Mouse (Mus musculus) adrenal gland, postnatal 25 days (tissue): Measurements from ENCODE around the gene Prcp. TPM values are rescaled to one million over a fixed set of nuclear protein-coding genes. Genes with fewer than 3 reads are reported as not detected.

Experiments
- DNase-seq: peaks from one replicate; pipeline ENCODE4 v3.0.0; 2021; ENCODE audit warnings: mixed read lengths
- long read RNA-seq: library from polyadenylated mRNA; stranded (forward); transcript quantifications from one replicate; pipeline ENCODE4 v2.0.0, GENCODE M21; 2021
- total RNA-seq: library from RNA; stranded (reverse); gene quantifications from 2 replicates; pipeline ENCODE4 v1.2.3, GENCODE M21; 2021

The Prcp gene
- total RNA-seq = 10.6 and 11.1 TPM in 2 replicates
- long read RNA-seq, partial matches to known transcripts = 2 of 6 reads
- long read RNA-seq, other reads (novel, unspliced or antisense) = 2 of 6 reads

DNA sequence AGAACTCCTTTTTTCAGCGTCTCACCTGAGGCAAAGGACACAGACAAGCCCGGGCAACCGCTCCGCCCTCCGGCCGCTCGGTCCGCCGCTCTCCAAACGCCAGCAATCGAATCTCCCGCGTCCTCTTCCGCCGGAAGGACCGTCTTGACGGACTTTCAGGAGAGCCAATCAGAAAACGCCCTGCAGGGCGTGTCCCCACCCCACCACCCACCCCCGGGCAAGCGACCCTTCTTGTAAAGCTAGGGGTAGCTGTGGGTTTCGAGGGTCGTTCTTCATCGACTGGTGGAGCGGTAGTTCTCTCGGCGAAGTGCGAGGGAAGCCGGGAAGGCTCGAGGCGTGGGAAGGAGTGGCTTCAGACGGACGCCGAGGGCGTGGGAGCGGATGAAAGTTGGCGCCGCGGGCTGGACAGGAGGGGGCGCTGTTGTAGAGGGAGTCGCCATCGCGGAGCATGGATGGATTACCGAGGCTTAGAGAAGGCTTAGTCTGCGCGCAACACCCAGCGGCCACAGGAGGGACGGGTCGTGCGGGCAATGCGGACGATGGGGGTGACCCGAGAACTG lies at the start of gene Prcp, which contains the start of gene Ddias:
Gene Prcp (plus strand): TSS at position 355 of the 560 bp plus-strand sequence.
Gene Ddias (minus strand): TSS at position 132 of the 560 bp plus-strand sequence.
- peak; percentile 93 for DNase-seq

DNA sequence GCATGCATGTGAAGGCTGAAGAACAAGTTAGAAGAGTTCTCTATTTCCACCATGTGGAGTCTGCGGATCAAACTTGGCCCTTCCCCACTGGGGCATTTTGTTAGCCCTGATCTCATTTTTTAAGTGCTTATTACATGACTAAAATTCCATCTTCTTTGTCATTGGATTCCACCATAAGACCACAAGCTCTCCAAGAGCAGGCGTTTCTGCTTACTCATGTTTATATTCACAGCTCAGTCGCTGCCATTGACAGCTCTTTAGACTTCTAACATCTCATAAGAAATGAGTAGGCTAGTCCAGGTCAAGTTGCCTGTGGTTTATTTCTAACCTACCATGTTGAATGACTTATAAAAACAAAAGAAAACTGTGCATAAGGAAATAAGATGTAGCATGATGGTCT lies 48.0 kb upstream of the Prcp start:
- DNase-seq = no peak

DNA sequence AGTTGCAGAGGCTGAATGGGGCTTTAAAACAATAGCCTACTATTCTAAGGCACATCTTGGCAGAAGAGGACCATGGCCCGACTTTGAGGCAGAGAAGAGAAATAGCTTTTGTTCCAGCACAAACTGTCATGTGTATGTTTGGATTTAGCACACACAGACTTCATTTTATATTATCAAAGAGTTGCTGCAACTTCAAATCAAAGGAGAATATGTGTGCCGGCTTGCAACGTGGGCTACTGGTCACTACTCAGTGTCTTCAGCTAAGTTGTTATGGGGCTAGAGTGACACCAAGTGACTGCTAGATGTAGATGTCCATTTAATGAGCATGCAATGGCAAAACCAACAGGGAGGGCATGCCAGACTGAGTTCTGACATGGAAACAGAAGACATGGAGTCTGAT lies 46.3 kb upstream of the Prcp start:
- DNase-seq = no peak

DNA sequence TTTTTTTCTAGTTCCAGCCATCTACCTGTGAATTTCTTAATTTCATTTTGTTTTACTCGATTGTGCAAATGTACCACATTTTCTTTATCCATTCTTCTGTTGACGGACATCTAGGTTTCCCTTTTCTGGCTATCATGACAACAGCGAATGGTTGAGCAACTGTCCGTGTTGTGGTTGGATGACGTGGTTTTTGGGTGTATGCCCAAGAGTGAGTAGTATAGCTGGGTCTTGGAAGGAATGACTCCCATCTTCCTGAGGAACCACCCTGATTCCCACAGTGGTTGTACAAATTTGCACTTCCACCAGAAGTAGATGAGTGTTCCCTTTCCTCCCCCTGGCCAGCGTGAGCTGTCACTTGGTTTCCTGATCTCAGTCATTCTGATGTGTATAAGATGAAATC lies 41.9 kb upstream of the Prcp start:
- no peak for DNase-seq

DNA sequence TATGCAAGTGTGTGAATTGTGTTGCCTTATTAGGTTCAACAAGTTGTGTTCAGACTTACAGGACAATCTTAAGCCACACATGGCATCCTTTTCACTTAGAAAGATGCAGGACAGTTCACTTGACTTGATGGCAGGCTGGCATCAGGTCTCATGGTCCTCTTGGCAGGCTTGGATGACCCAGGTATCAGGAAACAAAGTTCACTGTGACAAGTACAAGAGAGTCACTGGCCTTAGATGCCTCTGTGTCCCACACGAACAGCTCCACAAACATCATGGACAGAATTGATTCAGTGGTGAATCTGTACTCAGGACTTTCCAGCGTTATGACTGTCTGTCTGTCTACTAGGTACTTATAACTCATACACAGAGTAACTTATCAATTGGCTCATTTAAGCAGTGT lies 39.9 kb upstream of the Prcp start:
- DNase-seq = no peak

DNA sequence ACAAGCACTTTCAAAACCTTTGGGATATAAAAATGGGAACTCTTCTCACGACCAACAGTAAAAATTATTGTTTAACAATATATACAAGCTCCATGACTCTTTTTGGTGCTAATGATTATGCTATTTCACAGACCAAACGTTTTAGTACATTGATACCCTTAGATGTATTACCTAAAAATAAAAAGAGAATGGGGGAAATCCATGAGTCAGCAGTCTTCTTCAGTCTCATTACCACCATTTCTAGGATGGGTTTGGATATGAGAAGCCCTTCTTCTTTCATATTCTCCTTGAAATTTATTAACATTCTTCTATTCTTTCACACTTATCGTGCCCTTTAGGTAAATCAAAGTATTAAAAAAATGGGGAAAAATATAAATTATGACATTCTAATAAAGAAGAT lies 37.8 kb upstream of the Prcp start:
- DNase-seq = no peak

DNA sequence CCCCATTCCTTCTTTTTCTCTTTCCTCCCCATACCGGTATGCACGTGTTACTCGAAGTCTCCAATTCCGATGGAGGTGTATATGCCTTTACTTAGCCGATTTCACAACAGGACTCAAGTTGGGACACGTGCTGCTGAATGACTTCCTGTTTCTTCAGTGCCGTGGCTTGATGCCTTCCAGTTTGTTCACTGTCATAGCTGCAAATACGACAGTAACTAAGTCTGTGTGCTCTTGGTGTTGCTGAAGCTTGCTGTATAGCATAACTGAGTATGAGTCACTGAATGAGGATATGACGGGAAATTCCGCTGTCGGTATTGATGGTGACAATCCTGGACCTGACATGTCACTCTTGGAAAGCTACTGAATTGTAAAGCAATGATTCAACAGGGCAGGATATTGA lies 37.0 kb upstream of the Prcp start:
- no peak for DNase-seq

DNA sequence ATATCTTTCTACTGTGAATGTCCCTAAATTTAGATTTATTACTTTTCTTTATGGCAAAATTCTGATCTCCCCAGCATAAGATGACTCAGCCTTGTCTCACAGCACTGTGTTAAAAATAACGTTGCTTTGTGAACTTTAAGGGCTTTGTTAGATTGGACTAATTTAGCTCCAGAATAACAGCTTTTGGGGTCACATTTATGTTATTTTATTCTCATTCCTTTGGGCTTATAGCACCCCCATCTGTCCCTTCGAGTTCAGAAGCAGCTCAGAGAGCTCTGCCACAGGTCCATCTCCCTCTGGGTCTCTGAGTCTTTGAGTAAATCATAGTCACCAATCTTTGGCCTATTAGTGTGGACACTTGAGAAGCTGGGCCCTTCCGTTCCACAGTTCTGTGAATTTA lies 36.4 kb upstream of the Prcp start:
- no peak for DNase-seq

DNA sequence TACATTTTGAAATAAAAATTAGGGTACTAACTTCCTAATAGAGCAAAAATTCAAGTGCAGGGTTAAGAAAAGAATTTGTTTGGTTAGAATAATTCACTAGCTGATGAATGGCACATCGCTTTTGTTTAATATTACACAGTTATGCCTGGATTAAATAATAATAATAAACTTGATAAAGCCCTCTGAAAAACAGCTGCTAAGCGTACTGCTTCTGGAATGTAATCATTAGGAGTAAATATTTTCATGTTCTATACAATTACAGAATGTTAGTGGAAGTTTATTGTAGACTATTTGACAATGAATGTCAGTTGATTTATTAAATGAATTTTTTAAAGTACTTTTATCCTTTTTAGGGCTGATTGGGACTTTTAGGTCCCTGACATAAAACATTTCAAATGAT lies 32.0 kb upstream of the Prcp start:
- DNase-seq = no peak

DNA sequence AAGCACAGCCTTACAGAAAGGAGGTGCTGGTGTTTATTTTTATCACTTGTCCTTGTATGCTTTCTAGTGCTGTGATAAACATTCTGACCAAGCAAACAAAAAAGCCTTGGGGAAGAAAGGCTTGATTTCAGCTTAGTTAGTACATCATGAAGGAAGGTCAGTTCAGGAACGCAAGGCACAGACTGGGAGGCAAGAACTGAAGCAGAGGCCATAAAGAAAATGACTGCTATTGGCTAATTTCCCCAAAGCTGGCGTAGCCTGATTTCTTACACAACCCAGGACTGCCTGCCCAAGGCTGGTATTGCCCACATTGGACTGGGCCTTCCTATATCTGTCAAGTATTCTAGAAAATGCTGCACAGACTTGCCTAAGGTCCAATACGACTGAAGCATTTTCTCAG lies 26.0 kb upstream of the Prcp start:
- DNase-seq = no peak

DNA sequence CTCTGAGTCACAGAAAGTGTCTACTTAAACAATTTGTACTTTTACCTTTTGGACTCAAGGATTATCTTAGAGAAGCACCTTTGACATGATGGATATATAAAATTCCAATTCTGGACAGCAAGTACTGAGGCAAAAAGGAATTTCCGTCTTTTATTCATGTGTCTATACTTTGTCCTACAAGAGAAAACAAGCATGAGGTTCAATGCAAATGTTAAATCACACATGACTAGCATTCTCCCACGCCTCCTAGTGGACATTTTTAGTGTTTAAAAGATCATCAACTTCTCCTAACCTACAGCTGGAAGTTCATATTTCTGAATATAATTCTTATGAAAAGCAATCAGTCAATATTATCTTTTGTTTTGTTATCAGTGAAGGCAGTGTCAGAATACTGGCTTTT lies 7.7 kb upstream of the Prcp start:
- no peak for DNase-seq

DNA sequence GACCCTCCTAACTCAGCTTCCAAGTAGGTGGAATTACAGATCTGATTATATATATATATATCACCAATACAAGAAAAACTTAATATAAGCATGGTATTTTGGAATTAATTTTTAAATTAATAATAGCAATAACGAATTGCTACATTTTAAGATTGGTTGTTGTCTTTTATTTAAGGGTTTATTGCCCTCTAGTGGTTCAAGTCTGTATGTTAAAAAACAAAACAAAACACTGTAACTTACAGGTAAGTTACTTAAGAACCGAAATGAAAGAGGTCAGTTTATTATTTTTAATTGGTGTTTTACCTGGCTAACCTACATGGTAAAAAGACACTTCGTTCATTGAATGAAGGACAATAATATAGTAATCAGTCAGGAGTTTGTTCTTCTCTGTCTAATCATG lies 4.1 kb upstream of the Prcp start:
- DNase-seq = no peak

DNA sequence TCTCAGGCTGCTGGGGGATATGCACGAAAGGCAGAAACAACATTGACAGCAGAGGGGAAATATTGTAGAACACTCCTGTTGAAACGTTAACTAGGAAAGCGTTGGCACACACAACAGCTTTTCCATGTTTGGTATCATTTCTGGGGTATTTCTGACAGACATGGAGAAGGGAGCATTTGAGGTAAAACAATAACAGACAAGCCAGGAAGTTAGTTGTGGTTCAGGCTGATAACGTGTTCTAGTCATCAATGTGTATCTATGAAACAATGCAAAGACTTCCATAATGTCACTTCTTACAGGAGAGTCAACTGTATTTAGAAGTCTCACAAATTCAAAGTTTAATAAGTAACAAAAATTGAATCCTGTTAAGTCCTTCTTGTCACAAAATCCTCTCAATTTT lies 2.7 kb upstream of the Prcp start:
- DNase-seq = no peak

DNA sequence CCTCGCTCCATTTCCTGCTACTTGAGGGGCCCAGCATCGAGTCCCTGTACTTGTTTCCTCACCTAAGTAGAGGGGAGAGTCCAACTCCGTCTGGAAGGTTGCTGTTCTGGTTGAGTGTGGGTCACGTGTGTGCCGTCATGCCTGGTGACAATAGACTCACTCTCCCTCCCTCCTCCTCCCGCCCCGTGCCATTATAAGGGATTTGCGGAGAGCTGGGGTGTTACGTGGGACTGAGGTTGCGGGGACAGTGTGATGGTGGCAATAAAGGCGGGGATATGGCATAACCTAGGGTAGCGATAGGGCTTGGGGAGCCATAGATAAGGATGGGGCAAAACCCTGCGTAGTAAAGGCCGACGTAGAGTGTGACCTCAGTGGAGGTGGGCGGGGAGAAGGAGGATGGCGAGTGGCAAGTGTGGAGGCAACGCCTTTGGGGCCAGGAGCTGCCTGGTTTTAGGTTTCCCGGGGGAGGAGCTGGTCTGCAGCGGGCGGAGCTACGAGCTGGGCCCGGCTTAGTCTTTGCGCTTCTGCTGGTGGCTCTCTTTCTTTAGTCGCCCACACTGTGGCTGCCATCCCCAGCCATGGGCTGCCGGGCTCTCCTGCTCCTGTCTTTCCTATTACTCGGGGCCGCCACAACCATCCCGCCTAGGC lies 615 bp downstream of the Prcp start:
- peak; percentile 79 for DNase-seq

DNA sequence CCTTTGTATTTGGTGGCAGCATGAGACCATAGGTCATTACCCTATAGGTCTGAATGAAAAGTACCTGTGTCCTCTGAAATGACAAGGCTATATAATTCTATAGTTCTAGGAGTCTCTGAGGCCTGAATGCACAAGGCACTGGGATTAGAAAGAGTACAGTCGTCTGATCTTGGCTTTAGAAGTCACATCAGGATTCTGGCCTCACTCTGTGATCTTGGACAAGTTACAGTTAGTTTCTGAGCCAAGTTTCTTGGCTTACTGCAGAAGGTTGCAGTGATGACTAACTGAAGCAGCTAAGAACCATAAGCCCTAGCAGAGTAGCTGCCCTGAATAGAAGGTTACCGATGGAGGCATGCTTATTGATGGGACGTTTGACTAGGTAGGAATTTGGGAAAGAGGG lies 1.8 kb downstream of the Prcp start:
- DNase-seq = no peak

DNA sequence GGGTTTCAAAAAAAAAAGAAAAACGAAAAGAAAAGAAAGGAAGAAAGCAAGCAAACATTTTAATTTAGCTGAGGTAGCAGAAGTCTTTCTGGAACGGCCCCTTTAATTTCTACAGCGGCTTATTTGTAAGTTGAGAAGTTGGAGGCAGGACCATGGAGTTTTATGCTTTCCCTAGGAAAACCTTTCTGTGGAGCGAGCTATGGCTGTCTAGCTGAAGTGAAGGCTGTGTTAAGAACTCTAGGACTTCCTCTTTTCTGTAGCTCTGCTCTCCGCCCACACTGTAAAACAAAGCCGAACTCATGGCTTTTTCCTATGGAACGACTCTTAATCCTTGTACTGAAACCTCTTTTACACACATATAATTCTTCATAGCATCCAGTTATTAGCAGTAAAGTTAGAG lies 2.3 kb downstream of the Prcp start:
- DNase-seq = no peak

DNA sequence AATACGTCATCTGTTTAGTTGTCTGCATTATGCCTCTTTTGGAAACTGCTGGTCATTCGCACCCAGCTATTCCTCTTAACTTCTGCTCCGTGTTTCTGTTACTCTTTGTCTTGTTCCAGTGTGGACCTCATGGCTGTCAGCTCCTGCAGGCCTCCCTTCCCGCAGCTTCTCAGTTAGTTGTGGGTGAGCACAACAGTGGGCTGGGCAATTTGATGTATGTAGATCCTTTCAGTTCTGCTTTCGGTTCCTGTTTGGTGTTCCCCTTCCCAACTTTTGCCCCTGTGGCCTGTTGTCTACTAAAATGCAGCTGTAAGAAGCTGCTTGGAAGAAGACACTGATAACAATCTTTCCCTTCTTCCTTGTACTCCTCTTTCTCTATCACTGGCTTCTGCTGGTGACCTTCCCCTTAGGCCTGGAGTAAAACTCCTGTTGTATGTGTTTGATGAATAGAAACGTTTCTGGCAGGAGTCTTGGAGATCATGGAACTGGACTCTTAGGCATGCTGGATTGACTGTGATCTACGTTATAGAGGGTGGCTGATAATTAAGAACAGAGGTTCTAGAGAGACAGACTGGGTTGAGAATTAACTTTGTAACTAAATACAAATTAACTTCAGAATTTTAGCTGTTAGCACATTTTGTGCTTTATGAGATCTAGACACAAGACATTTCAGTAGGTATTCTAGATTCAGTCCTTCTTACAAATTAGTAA lies 4.5 kb downstream of the Prcp start:
- DNase-seq = no peak

DNA sequence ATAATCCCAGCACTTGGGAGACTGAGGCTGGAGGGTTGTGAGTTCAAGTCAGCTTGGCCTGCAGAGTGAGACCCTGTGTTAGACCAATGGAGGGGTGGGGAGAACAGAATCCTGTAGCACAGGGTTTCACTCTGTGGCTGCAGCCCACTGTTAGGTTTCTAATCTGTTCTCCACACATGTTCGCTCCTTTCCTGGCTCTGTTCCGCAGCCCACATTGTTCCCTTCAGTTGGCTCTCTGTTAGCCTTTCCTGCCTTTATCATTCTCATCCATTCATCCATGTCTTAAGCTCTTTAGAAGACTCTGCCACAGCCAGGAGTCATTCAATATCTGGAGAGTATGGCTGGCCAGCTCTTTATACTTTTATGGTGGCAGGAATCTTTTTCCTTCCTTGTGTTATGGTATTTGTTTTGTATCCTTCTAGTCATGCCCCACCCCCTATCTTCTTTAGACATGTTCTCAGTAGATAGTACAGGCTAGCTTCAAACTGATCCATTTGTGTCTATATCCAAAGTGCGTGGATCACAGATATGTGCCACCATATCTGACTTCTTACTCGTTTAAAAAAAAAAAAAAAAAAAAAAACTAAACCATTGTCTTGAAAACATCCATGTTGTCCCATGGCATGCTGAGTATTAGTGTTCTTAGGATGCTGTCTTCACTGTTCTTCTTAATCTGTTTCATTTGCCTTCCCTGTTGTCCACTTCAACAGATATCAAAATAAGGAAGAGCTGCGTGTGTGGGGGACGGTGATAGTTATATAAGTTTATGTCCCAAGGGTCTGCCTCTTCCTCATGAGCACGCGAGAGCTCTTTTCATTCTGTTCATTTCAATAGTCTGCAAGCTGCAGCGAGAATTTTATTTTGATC lies 9.8 kb downstream of the Prcp start:
- no peak for DNase-seq

DNA sequence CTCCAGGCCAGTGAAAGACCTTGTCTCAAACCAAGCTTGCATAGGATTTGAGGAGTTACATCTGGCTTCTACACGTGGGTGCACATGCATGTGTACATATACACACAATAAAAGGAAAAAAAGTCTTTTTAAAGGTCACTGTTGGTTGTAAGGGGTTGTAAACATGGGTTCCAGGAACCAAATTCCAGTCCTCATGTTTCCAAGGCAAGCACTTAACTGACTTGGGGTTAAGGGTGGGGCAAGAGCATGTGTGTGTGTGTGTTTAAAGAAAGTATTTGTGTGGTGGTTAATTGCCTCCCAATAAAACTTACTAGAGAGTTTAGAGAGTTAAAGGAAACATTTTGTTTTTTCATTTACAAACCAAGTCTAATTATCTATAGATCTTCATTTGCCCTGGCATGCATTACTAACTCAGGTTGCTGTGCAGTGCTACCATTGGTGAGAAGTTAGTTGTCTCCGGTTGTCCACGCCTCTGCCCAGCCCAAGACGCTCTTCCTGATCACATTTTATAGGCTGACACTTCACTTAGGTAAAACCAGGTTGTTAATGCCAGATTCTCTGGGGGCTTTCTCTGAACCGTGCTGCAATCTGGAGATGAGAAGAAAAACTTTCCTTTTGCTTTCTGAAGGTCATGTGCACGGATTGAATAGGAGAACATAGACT lies 10.9 kb downstream of the Prcp start:
- no peak for DNase-seq

DNA sequence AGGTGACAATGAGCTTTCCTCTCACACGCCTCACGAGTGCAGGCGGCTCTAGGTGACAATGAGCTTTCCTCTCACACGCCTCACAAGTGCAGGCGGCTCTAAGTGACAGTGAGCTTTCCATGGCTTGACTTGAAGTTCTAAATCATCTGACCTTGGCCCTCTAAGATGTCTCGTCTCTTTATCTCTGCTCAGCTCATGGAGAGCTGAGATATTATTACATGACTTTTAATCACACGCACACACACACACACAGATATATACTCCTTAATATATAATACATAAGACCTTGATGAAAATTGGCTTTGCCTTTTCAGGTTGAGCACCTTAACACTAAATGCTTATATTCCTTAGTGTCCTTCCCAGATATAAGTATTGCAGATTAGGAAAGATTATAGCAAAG lies 12.5 kb downstream of the Prcp start:
- no peak for DNase-seq

DNA sequence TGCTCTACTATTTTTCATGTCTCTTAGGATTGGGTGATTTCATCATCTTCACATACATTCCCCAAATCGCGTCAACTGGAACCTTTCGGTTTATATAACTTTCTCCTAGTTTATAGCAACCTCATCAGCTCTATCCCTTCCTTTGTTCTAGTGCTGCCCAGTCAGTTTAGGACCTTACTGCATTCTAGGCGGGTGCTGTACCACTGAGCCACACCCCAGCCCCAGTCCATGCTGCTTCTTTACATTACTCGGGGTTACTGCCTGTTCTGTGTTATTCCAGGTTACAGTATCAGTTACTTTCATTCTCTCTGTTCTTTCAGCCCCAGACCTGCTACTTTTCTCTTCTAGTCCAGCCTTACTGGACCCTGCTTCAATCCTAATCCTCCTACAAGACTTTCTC lies 13.0 kb downstream of the Prcp start:
- no peak for DNase-seq

DNA sequence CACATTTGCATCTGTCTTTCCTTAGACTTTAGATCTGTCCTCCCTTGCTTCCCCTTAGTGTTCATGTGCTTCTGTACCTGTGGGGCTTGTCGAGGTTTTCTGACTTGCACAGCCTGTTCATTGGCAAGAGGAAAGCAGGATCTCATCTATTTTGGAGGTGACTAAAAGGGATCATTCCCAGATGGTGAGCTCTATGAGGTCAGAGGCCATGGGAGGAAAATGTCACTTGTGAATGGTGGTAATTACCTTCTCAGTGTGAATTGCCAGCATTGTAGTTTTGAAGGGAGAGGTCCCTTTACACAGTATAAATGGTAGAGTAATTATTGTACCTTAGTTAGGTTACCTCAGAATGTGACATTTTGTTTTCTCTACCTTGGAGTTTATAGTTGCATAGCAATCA lies 15.9 kb downstream of the Prcp start:
- no peak for DNase-seq
